Mouse (Mus musculus) urinary bladder, postnatal 10 days (tissue): ENCODE results near the gene Asrgl1.

Source experiments
- DNase-seq: peaks from one replicate; pipeline ENCODE4 v3.0.0; 2022; ENCODE audit warnings: low spot score

Asrgl1 gene

DNA sequence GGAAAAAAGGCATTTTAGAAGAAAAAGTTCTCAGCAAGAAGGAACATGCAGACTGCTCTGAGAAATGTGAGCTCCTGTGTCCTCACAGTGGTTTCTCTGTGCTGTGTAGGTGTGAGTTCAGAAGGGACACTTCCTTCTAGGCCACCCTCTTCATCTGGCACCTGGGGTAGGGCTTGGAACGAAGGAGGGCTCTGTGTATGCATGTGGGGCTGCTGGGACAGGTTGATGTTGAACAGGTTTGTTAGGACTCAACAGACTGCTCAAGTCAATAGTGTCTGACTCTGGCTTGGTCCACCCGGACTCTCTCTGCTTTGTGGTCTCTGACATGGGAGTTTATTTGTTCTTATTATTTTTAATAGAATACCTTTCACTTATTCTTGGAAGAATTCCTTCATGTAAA is 65.1 kb downstream of the Asrgl1 start:
- DNase-seq: no peak

- DNase-seq: no peak
Measured at GRCm38 (mm10) chr19:9069687-9070307, 65.6 kb downstream of the Asrgl1 start.

- DNase-seq: no peak
Measured at GRCm38 (mm10) chr19:9067292-9067691, 68.1 kb downstream of the Asrgl1 start.

- DNase-seq: no peak
Measured at GRCm38 (mm10) chr19:9065621-9066561, 69.5 kb downstream of the Asrgl1 start.

- DNase-seq: no peak
Measured at GRCm38 (mm10) chr19:9063831-9064230, 71.6 kb downstream of the Asrgl1 start.

GRCm38 (mm10) chr19:9062822-9063221 is 72.6 kb downstream of the Asrgl1 start:
- DNase-seq: no peak

GRCm38 (mm10) chr19:9061221-9061893 is 74.1 kb downstream of the Asrgl1 start:
- DNase-seq: no peak

DNA sequence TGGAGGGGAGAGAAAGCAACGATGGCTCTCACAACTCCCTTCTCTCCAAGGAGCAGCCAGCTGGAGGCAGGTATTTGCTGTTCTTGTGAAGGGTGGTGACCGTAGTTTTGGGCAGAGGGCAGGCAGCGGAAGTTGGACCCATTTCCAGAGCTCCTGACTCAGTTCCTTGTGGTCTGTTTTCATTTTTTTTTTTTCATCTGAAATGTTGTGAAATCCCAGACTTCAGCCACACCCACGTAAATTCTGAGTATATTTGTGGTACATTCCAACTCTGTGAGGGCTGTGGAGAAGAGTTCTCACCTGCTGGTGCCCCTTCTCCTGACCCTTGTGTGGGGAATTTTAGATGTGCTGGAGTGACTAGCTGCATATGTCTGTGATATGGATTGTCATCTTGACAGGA is 75.3 kb downstream of the Asrgl1 start:
- no peak for DNase-seq
